Mouse (Mus musculus) thymus, postnatal 25 days (tissue): Measurements from ENCODE around the gene Cbarp.

Source experiments
- DNase-seq: peaks from one replicate; pipeline ENCODE4 v3.0.0; 2022

Cbarp gene

GRCm38 (mm10) chr10:80089146-80089545, 51.5 kb downstream of the Cbarp start:
- no peak for DNase-seq

DNA sequence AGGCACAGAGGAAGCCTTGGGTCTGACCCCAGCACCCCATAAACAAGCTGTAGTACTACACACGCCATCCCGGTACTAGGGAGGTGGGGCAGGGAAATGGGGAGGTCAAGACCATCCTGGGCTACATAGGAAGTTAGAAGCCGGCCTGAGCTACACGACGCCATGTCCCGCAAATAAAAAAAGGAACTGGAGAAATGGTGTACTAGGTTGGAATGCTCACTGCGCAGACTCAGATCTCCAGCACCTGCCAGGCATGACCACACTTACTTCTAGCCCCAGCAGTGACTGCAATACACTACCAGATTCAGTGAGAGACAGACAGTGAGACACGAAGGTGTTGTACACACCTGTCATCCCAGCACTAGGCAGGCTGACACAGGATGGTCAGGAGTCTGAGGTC, 53.2 kb downstream of the Cbarp start:
- no peak for DNase-seq

DNA sequence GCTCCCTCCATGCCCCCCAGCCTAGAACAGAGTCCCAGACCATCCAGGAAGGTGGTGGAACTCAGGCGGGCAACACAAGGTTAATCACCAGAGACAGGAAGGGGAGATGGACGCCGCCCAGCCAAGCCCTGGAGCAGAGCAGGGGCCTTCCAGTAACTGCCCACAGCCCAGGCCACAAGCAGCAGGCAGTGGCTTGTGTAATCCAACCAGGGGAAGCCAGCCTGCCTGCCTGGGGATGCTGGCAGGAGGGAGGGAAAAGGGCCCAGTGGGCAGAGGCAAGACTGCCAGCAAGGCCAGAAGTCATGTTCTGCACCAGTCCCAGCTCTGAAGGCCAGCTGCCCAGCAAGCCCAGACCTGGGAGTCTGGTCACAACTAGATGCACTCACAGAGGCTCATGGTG, 53.8 kb downstream of the Cbarp start:
- DNase-seq: no peak

DNA sequence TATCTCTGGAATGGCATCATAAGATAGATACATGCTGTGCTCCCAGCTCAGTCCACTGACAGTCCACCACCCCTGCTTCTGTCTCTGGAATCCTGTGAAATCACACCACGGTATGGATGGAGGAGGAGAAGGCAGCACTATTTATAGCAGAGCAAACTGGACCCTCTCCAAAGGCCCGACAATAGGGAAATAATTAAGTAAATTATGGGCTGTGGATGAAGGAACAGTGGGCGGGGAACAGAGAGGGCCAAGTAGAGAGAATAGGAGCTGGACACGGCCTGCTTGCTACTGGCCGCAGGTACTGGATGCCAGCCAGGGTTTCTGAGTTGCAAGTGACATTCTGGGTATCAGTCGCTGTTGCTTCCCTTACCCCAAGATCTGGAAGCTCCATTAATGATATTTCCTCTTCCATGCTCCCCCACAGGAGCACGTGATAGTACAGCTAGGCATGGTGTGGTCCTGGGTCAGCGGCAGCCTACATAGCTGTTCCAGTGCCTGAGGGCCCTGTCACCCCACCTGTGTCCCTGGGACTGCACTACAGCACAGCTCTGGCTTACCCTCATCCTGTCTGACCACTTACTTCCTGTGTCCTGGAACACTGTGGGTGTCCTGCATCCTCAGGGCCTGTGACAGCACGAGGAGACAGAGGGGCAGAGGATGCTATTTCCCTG, 55.7 kb downstream of the Cbarp start:
- no peak for DNase-seq

DNA sequence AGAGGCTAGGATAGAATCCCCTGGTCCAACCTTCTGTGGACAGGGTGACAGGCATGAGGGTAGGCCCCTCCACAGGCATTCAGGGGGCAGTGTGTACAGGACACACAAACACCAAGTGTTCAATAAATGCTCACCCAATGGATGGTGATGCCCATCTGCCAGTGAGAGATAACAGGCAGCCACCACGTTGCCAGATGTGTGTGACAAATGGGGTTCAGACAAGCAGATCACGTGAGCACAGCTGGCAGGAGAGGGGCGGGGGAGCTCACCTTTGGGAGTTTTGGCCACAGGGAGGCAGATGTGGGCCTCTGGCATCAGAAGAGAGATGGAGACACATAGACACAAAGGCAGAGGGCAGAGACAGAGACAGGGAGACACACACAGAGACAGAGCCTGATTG, 59.6 kb downstream of the Cbarp start:
- DNase-seq: no peak
